Mouse (Mus musculus): Measurements from ENCODE around the gene Med25.
A peak's percentile ranks its signal among the peaks of the same experiment; 100 is the strongest.

Gene Med25

DNA sequence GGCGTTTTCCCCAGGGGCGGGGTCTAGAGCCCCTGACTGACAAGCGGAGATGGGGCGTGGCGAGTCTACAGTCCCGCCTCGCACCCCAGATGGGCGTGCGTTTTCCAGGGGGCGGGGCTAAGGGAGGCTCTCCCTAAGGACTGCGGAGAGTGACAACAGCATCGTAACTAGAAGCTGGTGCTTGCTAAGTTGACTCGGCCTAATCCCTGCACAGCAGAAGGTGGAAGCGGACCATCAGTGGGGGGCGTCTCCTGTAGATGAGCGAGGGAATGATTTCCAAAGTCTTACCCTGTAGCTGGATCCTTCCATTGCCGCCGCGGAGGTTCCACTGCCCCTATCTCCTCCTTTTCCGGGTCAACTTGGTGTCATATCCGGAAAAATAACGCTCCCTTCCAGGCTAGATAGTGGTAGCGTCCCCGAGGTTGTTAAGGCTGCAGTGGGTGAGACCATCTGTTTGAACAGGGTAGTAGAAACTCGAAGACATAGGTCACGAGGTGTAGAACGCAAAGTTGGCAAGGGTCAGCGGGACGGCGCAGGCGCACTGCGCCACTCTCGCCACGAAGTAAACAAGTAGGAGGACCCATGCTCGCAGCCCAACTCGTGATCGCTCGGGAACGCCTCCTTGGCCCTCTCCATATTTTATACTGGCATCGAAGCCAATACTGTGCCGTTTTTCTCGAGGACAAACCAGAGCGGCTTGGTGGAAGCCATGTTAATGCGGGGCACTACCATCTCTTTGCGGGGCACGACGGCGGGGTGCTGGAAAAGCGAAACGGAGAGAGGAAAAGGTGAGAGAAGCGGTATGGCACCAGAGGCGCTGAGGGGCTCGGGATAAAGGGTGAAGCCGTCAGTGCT is 43.7 kb downstream of the Med25 start, which contains the start of the genes Akt1s1 and Tbc1d17:
Gene Akt1s1, plus strand, starts transcription at position 431 of the 855 bp plus-strand sequence.
Gene Tbc1d17, minus strand, starts transcription at position 519 of the 855 bp plus-strand sequence.
- peak; percentile 100 for DNase-seq (ENCODE audit: low read depth, low spot score)

DNA sequence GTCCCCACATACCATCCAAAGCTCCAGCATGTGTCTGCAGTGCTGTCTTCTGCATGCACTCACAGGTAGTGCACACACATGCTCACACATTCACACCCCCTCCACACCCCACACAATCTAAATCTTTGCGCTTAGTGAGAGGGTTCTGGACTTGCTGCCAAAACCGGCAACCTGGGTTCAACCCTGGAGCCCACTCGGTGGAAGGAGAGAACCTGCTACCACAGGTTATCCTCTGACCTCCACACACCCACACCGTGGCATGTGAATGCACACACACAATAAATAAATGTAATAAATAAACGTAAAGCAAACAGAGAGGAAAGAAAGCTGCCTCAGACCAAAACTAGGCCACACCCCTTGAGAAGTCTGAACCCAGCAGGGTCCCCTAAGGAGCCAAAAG is 44.7 kb downstream of the Med25 start:
- no peak for DNase-seq (ENCODE audit: low read depth, low spot score)

DNA sequence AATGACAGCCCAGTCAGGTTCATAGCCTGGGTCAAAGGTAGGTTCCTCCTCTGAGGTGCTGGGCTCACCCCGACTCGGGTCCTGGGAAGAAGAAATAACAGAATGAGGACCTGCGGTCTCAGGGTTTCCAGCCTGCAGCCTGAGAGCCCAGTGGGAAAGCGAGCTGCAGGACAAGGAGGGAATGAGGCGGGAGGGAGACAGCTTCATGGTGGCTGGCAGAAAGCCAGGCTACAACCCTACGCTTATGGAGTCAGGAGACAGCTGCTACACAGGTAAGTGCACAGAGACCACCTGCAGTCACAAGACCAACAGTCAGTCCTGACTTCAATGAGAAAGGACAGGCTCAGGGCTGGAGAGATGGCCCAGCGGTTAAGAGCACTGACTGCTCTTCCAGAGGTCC is 45.7 kb downstream of the Med25 start:
- no peak for DNase-seq (ENCODE audit: low read depth, low spot score)

DNA sequence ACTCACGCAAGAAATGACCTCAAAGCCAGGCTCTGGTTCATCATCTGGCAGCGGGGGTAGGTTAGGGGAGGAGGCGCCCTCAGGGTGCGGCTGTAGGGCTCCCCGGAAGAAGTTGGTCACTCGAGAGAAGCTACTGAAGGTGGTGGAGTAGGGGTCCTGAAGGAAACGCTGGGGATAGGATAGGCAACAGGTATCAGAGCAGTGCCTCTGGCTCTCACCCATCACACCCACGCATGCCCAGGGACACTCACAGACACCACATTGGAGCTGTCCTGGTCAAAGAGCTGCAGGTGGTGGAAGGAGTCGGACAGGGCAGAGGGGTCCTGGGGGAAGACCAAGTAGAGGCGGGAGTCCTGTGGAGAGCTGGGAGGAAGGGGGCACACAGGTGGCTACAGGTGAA is 47.5 kb downstream of the Med25 start:
- no peak for DNase-seq (ENCODE audit: low read depth, low spot score)

DNA sequence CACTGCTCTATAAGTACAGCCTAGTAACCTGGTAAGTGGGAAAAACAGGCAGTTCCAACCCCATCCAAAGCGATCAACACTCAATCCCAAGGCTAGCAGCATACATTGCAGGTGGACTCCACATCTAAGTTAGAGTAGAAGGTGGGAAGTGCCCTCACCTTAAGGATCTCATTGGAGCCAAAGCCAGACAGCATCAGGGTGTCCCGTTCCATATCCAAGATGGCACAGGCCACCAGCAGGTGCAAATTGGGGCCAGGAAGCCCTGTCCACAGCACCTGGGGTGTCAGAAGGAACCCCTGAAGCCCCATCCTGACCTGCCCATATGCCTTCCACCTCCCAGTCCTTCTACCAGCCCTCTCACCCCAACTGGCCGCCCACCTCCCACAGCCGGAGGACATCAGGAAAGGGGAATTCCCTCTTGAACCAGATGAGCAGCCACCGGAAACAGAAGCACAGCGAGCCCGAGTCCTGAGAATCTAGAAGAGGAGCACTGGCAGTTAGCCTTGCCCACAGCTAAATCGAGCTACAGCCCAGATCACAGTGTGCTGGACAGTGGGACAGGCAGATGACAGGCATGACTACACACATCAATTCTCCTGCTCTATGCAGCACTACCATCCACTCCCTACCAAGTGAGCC is 50.6 kb downstream of the Med25 start:
- DNase-seq (ENCODE audit: low read depth, low spot score) = no peak

DNA sequence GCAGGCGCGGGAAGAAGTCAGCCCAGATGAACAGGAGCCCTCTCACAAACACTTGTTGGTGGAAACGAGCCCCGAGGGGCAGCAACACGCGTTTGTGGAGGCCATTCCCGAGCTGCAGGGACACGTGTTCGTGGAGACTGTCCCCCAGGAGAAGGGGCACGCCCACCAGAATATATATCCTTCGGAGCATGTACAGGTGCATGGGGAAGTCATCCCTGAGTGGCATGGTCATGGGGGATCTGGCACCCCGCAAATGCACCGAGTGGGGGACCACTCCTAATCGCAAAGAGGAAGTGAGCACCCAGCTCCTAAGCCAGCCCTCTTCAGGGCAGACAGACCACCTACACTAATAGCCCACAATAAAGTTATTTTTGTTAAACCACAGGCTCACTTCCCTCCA is 52.1 kb downstream of the Med25 start:
- DNase-seq (ENCODE audit: low read depth, low spot score) = no peak

DNA sequence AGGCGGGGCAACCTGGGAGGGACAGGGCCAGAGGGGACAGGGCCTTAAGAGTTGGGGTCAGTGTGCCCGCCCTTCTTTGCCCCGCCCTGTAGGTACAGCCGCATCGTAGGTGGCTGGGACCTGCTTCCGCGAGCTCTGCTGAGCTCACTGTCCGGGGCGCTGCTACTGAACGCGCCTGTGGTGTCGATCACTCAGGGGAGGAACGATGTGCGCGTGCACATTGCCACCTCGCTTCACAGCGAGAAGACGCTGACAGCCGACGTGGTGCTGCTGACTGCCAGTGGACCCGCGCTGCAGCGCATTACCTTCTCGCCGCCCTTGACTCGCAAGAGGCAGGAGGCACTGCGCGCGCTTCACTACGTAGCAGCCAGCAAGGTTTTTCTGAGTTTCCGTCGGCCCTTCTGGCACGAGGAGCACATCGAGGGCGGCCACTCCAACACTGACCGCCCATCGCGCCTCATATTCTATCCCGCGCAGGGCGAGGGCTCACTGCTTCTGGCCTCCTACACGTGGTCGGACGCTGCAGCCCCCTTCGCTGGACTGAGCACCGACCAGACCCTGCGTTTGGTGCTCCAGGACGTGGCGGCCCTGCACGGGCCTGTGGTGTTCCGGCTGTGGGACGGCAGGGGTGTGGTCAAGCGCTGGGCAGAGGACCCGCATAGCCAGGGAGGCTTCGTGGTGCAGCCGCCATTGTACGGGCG is 52.9 kb downstream of the Med25 start:
- peak; percentile 73 for DNase-seq (ENCODE audit: low read depth, low spot score)

DNA sequence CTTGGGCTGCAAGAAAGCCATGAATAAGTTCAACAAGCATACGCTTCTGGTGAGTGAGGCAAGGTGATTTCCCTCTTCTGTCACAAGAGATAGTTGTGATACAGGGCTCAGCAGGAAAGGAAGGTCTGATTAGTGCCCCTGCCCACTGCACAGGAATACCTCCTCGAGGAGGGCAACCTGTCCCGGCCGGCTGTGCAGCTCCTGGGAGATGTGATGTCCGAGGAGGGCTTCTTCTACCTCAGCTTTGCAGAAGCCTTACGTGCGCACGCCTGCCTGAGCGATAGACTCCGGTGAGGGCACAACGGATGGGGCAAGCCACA is 53.4 kb downstream of the Med25 start:
- DNase-seq (ENCODE audit: low read depth, low spot score) = no peak

DNA sequence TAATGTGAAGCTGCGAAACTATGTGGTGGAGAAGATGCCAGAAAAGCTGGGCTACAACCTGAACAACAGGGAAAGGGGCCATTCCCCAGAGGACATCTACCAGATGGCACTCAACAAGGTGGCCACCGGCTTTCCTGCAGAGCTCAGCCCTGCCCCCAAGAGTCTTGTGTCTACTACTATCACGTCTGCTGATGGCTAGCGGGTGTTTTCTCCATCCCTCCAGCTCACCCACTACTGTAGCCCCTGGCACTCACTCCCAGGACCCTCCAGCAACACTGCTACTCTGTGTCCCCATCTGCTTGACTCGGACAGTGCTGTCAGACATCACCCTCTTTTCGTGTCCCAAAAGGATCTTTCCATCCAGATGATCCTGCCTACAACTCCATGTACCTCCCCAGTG is 54.4 kb downstream of the Med25 start:
- no peak for DNase-seq (ENCODE audit: low read depth, low spot score)

DNA sequence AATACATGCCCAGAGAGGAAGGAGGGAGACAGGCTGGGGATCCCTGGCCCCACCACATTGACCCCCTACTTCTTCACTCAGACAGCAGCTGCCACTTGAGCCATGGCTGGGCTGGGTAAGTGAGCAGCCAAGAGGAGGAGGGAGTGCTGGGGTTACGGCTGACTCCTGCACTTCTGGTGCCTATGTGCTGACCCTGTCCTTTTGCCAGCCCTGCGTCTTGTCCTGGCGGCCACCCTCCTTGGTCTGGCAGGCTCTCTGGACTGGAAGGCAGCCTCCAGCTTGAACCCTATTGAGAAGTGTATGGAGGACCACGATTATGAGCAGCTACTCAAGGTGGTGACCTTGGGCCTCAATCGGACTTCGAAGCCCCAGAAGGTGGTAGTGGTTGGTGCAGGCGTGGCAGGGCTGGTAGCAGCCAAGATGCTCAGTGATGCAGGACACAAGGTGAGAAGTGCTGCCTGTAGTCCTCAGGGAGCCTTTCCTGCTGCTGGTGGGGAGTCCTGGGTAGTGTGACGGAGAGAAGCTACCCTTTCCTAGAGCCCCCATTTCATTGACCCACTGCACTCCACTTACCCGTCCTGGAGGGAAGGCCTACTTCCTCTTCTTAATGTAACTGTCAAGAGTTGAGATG is 56.0 kb downstream of the Med25 start:
- no peak for DNase-seq (ENCODE audit: low read depth, low spot score)

DNA sequence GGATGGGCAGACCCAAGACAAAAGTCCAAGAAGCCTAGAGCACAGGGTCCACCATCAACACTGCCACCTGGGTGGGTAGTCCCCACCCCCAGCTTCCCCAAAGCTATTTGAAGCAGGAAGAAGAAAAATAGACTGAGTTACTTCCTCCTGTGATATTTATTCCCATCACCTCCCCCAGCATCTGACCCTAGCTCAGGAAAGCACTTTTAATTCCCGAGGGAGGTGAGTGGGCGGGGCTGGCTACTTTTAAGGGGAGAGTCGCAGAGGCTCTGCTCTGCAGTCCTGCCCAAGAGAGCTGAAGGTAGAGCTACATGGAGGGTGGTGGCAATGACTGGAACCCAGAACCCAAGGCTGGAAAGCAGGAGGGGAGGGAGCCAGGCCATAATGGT is 56.5 kb downstream of the Med25 start:
- DNase-seq (ENCODE audit: low read depth, low spot score) = no peak

DNA sequence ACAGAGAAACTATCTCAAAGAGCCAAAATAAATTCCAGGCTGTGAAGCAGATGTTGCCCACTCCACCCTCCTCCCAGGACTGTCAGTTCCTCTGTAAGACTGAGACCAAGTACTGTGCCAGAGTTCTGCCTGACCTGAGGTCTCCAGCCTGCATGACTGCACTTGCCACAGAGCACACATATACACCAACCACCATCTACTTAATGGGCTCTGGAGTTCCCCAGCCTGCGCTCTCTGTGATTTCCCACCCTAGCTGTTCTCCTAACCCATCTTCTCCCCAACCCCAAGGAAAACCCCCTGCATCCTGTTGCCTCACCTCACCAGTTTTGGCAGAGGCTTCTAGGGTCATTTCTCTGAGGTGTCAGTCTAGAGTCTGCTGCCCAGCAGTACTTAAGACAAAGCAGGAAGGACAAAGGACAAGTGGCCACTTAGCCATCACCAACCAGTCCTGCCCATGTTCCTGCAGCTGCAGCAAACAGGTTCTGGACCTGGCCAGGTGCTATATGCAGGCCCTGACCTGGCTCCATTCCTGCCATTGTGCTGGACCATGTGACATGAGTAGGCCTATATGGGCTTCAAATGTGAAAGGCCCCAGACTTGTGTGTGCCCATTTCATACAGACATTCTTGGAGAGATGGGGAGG is 57.0 kb downstream of the Med25 start:
- DNase-seq (ENCODE audit: low read depth, low spot score) = no peak

DNA sequence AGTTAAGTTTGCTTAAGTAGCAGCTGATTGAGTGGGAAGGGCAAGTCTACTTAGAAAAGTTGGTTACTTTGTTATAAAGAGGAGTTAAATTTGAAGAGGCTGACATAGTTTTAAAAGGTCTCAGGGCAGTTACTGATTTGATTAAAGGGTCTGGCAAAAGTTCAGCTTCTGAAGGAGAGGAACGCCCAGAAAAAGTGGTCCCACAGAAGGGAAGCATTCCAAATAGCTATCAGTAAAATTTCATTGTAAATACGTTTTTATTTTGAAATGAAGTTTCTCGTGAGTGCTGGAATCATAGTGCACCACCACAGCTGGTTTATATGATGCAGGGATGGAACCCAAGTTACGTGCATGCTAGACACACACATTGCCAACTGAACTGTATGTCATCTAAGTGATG is 59.7 kb downstream of the Med25 start:
- no peak for DNase-seq (ENCODE audit: low read depth, low spot score)

DNA sequence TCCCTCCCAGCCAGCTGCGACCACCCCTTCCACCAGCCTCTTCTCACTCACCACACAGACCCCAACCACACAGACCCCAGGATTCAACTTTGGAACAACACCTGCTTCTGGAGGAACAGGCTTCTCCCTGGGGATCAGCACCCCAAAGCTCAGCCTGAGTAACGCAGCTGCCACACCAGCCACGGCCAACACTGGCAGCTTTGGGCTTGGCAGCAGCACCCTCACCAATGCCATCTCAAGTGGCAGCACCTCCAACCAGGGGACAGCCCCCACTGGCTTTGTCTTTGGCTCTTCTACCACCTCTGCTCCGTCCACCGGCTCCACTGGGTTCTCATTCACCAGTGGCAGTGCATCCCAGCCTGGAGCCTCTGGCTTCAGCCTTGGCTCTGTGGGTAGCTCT is 63.8 kb downstream of the Med25 start:
- DNase-seq (ENCODE audit: low read depth, low spot score) = no peak

DNA sequence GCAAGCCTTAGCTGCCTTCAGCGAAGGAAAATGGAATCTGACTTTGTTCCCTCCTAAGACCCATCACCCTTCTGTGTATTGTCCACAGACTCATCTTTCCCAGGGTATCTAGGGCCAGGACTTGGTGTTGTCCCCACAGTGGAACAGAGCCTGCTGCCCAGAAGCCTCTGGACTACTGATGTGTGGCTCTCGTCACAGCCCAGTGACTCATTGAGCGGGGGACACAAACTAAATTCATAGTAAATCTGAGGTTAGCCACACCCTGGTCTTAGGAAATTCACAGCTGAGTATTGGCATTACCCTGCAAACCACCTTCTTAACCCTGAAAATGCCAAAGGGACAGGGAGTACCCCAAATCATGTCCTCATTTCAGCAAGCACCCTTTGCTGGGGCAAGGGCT is 65.7 kb downstream of the Med25 start:
- DNase-seq (ENCODE audit: low read depth, low spot score) = peak; percentile 1

Measured in brain, adult 2 months (tissue).